Mouse (Mus musculus): ENCODE results near the gene Ubxn1. TPM values are rescaled to one million over a fixed set of nuclear protein-coding genes. Genes with fewer than 3 reads are reported as not detected.
"Not testable (repeated sequence)": the region's sequence is repeated elsewhere in the genome, so short reads cannot be mapped to it uniquely, and the experiment has no call there.

Gene Ubxn1
- total and polyA plus RNA-seq, 2 experiments from 2014 or later, result 100.0 to 141 TPM

GRCm38 (mm10) chr19:8859018-8859417, 12.3 kb upstream of the Ubxn1 start:
- Histone ChIP-seq H3K4me2 (ENCODE audit: low read depth, low read length) (no peak overlapping the region), H3K4me1 (ENCODE audit: control insufficient read depth, insufficient read depth) (no peaks in the 10 kb centered on the region), H3K9ac (replicated peaks; ENCODE audit: low read depth, low read length) (no peak overlapping the region), H3K4me3 (ENCODE audit: low read depth, low read length) (no peak overlapping the region), H3K9me3 (replicated peaks; ENCODE audit: control insufficient read depth, low read length) (no peaks in the 10 kb centered on the region), H3K27me3 (ENCODE audit: control insufficient read depth, insufficient read depth, low read length) (no peaks in the 10 kb centered on the region), H3K36me3 (replicated peaks; ENCODE audit: control insufficient read depth, insufficient read depth, low read length) (no peaks in the 10 kb centered on the region), H3K27ac (ENCODE audit: low read depth) (no peak overlapping the region)
- WGBS, result 24% methylated on average over 1 of the region's 1 CpGs
- ATAC-seq (ENCODE audit: insufficient read depth, low read depth), result no peak
- no peak for DNase-seq (ENCODE audit: low spot score)
- peak; percentile 37 for TF ChIP-seq CTCF (IDR thresholded peaks at IDR 0.05; ENCODE audit: low read depth)
- no peak for TF ChIP-seq EP300 (IDR thresholded peaks at IDR 0.05; ENCODE audit: low read depth)

GRCm38 (mm10) chr19:8864265-8864664, 7.0 kb upstream of the Ubxn1 start:
- Histone ChIP-seq H3K27ac (ENCODE audit: low read depth) (no peak overlapping the region), H3K27me3 (ENCODE audit: control insufficient read depth, insufficient read depth, low read length) (no peaks in the 10 kb centered on the region), H3K4me1 (ENCODE audit: control insufficient read depth, insufficient read depth) (no peaks in the 10 kb centered on the region), H3K9ac (replicated peaks; ENCODE audit: low read depth, low read length) (no peak overlapping the region), H3K4me3 (ENCODE audit: low read depth, low read length) (no peak overlapping the region), H3K9me3 (replicated peaks; ENCODE audit: control insufficient read depth, low read length) (no peaks in the 10 kb centered on the region), H3K4me2 (ENCODE audit: low read depth, low read length) (no peak overlapping the region), H3K36me3 (replicated peaks; ENCODE audit: control insufficient read depth, insufficient read depth, low read length) (no peaks in the 10 kb centered on the region)
- 71% methylated on average over 6 of the region's 6 CpGs for WGBS
- no peak for DNase-seq (ENCODE audit: low spot score)
- ATAC-seq (ENCODE audit: insufficient read depth, low read depth), result no peak
- no peak for TF ChIP-seq CTCF (IDR thresholded peaks at IDR 0.05; ENCODE audit: low read depth)
- no peak for TF ChIP-seq EP300 (IDR thresholded peaks at IDR 0.05; ENCODE audit: low read depth)

DNA sequence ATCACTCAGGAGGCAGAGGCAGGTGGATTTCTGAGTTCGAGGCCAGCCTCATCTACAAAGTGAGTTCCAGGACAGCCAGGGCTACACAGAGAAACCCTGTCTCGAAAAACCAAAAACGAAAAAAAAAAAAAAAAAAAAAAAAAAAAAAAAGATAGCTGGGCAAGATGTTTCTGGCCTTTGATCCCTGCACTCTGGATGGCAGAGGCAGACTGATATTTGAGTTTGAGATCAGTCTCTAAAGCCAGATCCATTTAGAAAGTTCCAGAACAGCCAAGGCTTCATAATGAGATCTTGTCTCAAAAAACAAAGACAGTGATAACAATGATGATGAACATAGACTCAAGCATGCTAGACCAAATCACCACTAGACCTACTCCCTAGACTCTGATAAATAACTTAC, 915 bp upstream of the Ubxn1 start:
- H3K27me3 ChIP-seq (ENCODE audit: control insufficient read depth, insufficient read depth, low read length); H3K4me1 ChIP-seq (ENCODE audit: control insufficient read depth, insufficient read depth); H3K9me3 ChIP-seq (replicated peaks; ENCODE audit: control insufficient read depth, low read length); DNase-seq (ENCODE audit: low spot score); ATAC-seq (ENCODE audit: insufficient read depth, low read depth): not testable (repeated sequence)
- Histone ChIP-seq H3K4me3 (ENCODE audit: low read depth, low read length) (peak overlapping the region; percentile 71), H3K27ac (ENCODE audit: low read depth) (peak overlapping the region; percentile 85), H3K4me2 (ENCODE audit: low read depth, low read length) (peak overlapping the region; percentile 79), H3K36me3 (replicated peaks; ENCODE audit: control insufficient read depth, insufficient read depth, low read length) (peaks cover 21% of the 10 kb centered on the region), H3K9ac (replicated peaks; ENCODE audit: low read depth, low read length) (peak overlapping the region; percentile 92; the same call in 1 of the 2 replicates)
- WGBS, result 72% methylated on average over 2 of the region's 3 CpGs

GRCm38 (mm10) chr19:8870838-8871237, 458 bp upstream of the Ubxn1 start:
- H3K9ac ChIP-seq (replicated peaks; ENCODE audit: low read depth, low read length), result peak overlapping the region; percentile 92
- H3K4me3 ChIP-seq (ENCODE audit: low read depth, low read length), result peak overlapping the region; percentile 71
- WGBS, result 27% methylated on average over 9 of the region's 9 CpGs
- peak; percentile 19 for DNase-seq (ENCODE audit: low spot score)
- TF ChIP-seq CTCF (IDR thresholded peaks at IDR 0.05; ENCODE audit: low read depth), result no peak
- no peak for TF ChIP-seq EP300 (IDR thresholded peaks at IDR 0.05; ENCODE audit: low read depth)
- no peaks in the 10 kb centered on the region for H3K9me3 ChIP-seq (replicated peaks; ENCODE audit: control insufficient read depth, low read length)
- H3K4me1 ChIP-seq (ENCODE audit: control insufficient read depth, insufficient read depth), result no peaks in the 10 kb centered on the region; the same call in 1 of the 2 replicates
- peaks cover 26% of the 10 kb centered on the region for H3K36me3 ChIP-seq (replicated peaks; ENCODE audit: control insufficient read depth, insufficient read depth, low read length)
- no peak for ATAC-seq (ENCODE audit: insufficient read depth, low read depth)
- H3K27me3 ChIP-seq (ENCODE audit: control insufficient read depth, insufficient read depth, low read length), result no peaks in the 10 kb centered on the region
- H3K4me2 ChIP-seq (ENCODE audit: low read depth, low read length), result peak overlapping the region; percentile 79
- peak overlapping the region; percentile 85 for H3K27ac ChIP-seq (ENCODE audit: low read depth)

- no peak for DNase-seq (ENCODE audit: low spot score)
- ATAC-seq (ENCODE audit: insufficient read depth, low read depth), result no peak
- WGBS, result 64% methylated on average over 10 of the region's 10 CpGs
- Histone ChIP-seq H3K9ac (replicated peaks; ENCODE audit: low read depth, low read length) (peak overlapping the region; percentile 92), H3K4me3 (ENCODE audit: low read depth, low read length) (peak overlapping the region; percentile 71), H3K27me3 (ENCODE audit: control insufficient read depth, insufficient read depth, low read length) (no peaks in the 10 kb centered on the region), H3K9me3 (replicated peaks; ENCODE audit: control insufficient read depth, low read length) (no peaks in the 10 kb centered on the region), H3K27ac (ENCODE audit: low read depth) (peak overlapping the region; percentile 82), H3K4me1 (ENCODE audit: control insufficient read depth, insufficient read depth) (no peaks in the 10 kb centered on the region; the same call in 1 of the 2 replicates), H3K36me3 (replicated peaks; ENCODE audit: control insufficient read depth, insufficient read depth, low read length) (peaks cover 38% of the 10 kb centered on the region), H3K4me2 (ENCODE audit: low read depth, low read length) (peak overlapping the region; percentile 79)
- no peak for TF ChIP-seq EP300 (IDR thresholded peaks at IDR 0.05; ENCODE audit: low read depth)
These were observed 1.1 kb downstream of the Ubxn1 start for GRCm38 (mm10) chr19:8872266-8872840.

DNA sequence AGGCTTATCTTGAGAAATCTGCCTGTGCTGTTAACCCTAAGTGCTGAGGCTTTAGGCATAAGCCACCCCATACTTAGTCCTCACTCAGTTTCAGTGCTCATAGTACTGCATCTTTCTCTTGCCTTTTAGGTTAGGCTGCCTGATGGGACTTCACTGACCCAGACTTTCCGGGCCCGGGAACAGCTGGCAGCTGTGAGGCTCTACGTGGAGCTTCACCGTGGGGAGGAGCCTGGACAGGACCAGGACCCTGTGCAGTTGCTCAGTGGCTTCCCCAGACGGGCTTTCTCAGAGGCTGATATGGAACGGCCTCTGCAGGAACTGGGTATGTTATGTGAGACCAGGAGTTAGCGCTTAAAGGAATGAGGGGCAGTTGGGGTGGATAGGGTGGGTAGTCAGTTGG, 3.7 kb downstream of the Ubxn1 start:
- ATAC-seq (ENCODE audit: insufficient read depth, low read depth) (no peak), DNase-seq (ENCODE audit: low spot score) (no peak)
- no peaks in the 10 kb centered on the region for H3K27me3 ChIP-seq (ENCODE audit: control insufficient read depth, insufficient read depth, low read length)
- TF ChIP-seq EP300 (IDR thresholded peaks at IDR 0.05; ENCODE audit: low read depth) (no peak), CTCF (IDR thresholded peaks at IDR 0.05; ENCODE audit: low read depth) (no peak)
- no peak overlapping the region for H3K9ac ChIP-seq (replicated peaks; ENCODE audit: low read depth, low read length)
- 87% methylated on average over 7 of the region's 7 CpGs for WGBS
- peaks cover 43% of the 10 kb centered on the region for H3K36me3 ChIP-seq (replicated peaks; ENCODE audit: control insufficient read depth, insufficient read depth, low read length)
- H3K9me3 ChIP-seq (replicated peaks; ENCODE audit: control insufficient read depth, low read length), result no peaks in the 10 kb centered on the region
- peaks cover 3% of the 10 kb centered on the region for H3K4me1 ChIP-seq (ENCODE audit: control insufficient read depth, insufficient read depth)
- H3K4me3 ChIP-seq (ENCODE audit: low read depth, low read length), result no peak overlapping the region
- H3K27ac ChIP-seq (ENCODE audit: low read depth), result no peak overlapping the region
- H3K4me2 ChIP-seq (ENCODE audit: low read depth, low read length), result no peak overlapping the region

Measured in heart, postnatal 0 days (tissue).